Mouse (Mus musculus) adrenal gland, adult (tissue): ENCODE data around the gene Capn15.

ENCODE experiments used
- DNase-seq, 2 experiments: peaks; one replicate each; pipeline ENCODE4 v3.0.0; 2022 to 2023; ENCODE audit warnings: low spot score in 1 of 2; ENCODE audit not compliant: inconsistent age in 2 of 2

Capn15 gene

GRCm38 (mm10) chr17:25998425-25998824, 12.8 kb upstream of the Capn15 start:
- DNase-seq: no peak

- no peak for DNase-seq
These were observed 7.9 kb upstream of the Capn15 start for GRCm38 (mm10) chr17:25993489-25993888.

GRCm38 (mm10) chr17:25992274-25992673, 6.7 kb upstream of the Capn15 start:
- no peak for DNase-seq

- no peak for DNase-seq
These were observed 4.7 kb upstream of the Capn15 start for GRCm38 (mm10) chr17:25990331-25990730.

- DNase-seq: peak in 1 of 2 experiments; percentile 47
These were observed 865 bp downstream of the Capn15 start for GRCm38 (mm10) chr17:25984556-25985305.

GRCm38 (mm10) chr17:25984066-25984465, 1.5 kb downstream of the Capn15 start:
- DNase-seq: no peak

- no peak for DNase-seq
These were observed 2.7 kb downstream of the Capn15 start for GRCm38 (mm10) chr17:25982913-25983312.

- DNase-seq: no peak
These were observed 4.7 kb downstream of the Capn15 start for GRCm38 (mm10) chr17:25980854-25981253.

GRCm38 (mm10) chr17:25979829-25980738, 5.5 kb downstream of the Capn15 start:
- no peak for DNase-seq

GRCm38 (mm10) chr17:25970954-25971707, 14.5 kb downstream of the Capn15 start:
- no peak for DNase-seq

- DNase-seq: no peak
These were observed 15.1 kb downstream of the Capn15 start for GRCm38 (mm10) chr17:25970448-25970847.

- DNase-seq: no peak
These were observed 17.4 kb downstream of the Capn15 start for GRCm38 (mm10) chr17:25968176-25968575.

- DNase-seq: no peak
These were observed 17.9 kb downstream of the Capn15 start for GRCm38 (mm10) chr17:25967652-25968051.

GRCm38 (mm10) chr17:25964271-25964670, 21.3 kb downstream of the Capn15 start:
- no peak for DNase-seq

- no peak for DNase-seq
These were observed 23.1 kb downstream of the Capn15 start for GRCm38 (mm10) chr17:25962413-25962905.

GRCm38 (mm10) chr17:25961566-25961965, 24.0 kb downstream of the Capn15 start:
- DNase-seq: no peak

- DNase-seq: no peak
These were observed 25.7 kb downstream of the Capn15 start for GRCm38 (mm10) chr17:25959630-25960467.

- no peak for DNase-seq
These were observed 26.7 kb downstream of the Capn15 start for GRCm38 (mm10) chr17:25958771-25959494.

- no peak for DNase-seq
These were observed 28.0 kb downstream of the Capn15 start for GRCm38 (mm10) chr17:25957586-25958051.
